Mouse (Mus musculus) neural tube, embryonic 11.5 days (tissue): ENCODE measurements around the gene Asap3. TPM values are rescaled to one million over a fixed set of nuclear protein-coding genes. Genes with fewer than 3 reads are reported as not detected.

Experiments used
- ATAC-seq: fragments of 200-750 bp; cut with Nextera tagmentation; 2 replicates; pipeline ENCODE4 v1.8.0; 2017; ENCODE audit warnings: moderate number of reproducible peaks, mild to moderate bottlenecking, moderate TSS enrichment, moderate library complexity; ENCODE audit not compliant: insufficient read depth, low FRiP score, low TSS enrichment
- DNase-seq: peaks from one replicate; pipeline ENCODE4 v3.0.0-alpha.2; 2015; ENCODE audit warnings: low spot score
- H3K27ac ChIP-seq: fragments of 300-500 bp; sonication (generic); 2 replicates; pipeline ENCODE4 v1.5.1; 2014; ENCODE audit warnings: low read depth, mild to moderate bottlenecking, low read length
- H3K27me3 ChIP-seq: fragments of 300-500 bp; sonication (generic); 2 replicates; pipeline ENCODE4 v1.6.1; 2014; ENCODE audit warnings: mild to moderate bottlenecking, low read length, mixed read lengths; ENCODE audit not compliant: control insufficient read depth, insufficient read depth
- H3K36me3 ChIP-seq: fragments of 300-500 bp; sonication (generic); 2 replicates; pipeline ENCODE4 v1.6.1; 2014; ENCODE audit warnings: mild to moderate bottlenecking, low read length, moderate library complexity, mixed read lengths; ENCODE audit not compliant: control insufficient read depth, insufficient read depth
- H3K4me1 ChIP-seq: fragments of 300-500 bp; sonication (generic); 2 replicates; pipeline ENCODE4 v1.6.1; 2014; ENCODE audit warnings: low read length, mixed read lengths; ENCODE audit not compliant: control insufficient read depth, insufficient read depth
- H3K4me2 ChIP-seq: fragments of 300-500 bp; sonication (generic); 2 replicates; pipeline ENCODE4 v1.6.1; 2014; ENCODE audit warnings: low read depth, mild to moderate bottlenecking, moderate library complexity
- H3K4me3 ChIP-seq: fragments of 300-500 bp; sonication (generic); 2 replicates; pipeline ENCODE4 v1.5.1; 2014; ENCODE audit warnings: low read depth, low read length
- H3K9ac ChIP-seq: fragments of 300-500 bp; sonication (generic); 2 replicates; pipeline ENCODE4 v1.6.1; 2014; ENCODE audit warnings: mild to moderate bottlenecking, low read length
- H3K9me3 ChIP-seq: fragments of 300-500 bp; sonication (generic); 2 replicates; pipeline ENCODE4 v1.6.1; 2016; ENCODE audit warnings: low read length; ENCODE audit not compliant: control insufficient read depth
- WGBS: fragments of 180-500 bp; shearing (Covaris S2); extraction: QIAGEN DNeasy Blood & Tissue Kit; methylation state at CpG from one replicate; pipeline ENCODE4 v1.1.7; 2014; 5-methylcytosine and 5-hydroxymethylcytosine counted together
- polyA plus RNA-seq: library from polyadenylated mRNA; unstranded; fragments of >200 nt; fragmentation: Nextera tagmentation; extraction: Ambion mirVana; gene quantifications from 2 replicates; pipeline ENCODE4 v1.2.1, GENCODE M21; 2014

The Asap3 gene
- polyA plus RNA-seq, 1 experiment from 2014 or later = 7.5 TPM

DNA sequence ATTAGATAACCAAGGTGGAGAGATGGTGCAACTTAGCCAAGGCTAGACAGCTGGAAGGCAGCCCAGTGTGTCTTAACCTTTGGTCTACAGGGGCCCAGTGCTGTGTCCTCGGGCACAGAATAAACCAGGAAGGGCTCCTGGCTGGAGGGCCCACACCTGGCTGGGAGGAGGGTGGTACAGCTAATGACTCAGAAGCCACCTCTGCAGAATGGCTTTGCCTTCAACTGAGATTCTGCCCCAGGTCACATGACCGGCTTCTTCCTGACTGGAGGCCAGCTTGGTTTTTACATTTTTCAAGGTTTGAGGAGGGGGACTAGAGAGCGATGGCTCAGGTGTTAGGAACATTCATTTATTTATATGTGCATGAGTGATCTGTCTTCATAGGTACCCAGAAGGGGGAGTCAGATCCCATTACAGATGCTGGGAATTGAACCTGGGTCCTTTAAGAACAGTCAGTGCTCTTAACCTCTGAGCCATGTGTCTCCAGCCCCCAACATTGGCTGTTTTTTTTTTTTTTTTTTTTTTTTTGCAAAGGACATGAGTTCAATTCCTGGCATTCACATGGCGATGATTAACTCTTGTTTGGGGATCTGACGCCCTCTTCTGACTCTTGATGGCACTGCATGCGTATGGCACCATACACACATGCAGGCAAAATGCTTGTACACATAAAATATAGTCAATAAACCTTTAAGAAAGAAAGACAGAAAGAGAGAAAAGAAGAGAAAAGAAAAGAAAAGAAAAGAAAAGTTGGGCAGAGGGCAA is 17.0 kb upstream of the Asap3 start:
- Histone ChIP-seq H3K36me3 (peaks cover 11% of the 10 kb centered on the region; the same call in 1 of the 2 replicates), H3K27ac (no peak overlapping the region), H3K9ac (no peak overlapping the region), H3K27me3 (no peaks in the 10 kb centered on the region), H3K4me1 (no peaks in the 10 kb centered on the region), H3K4me3 (no peak overlapping the region), H3K9me3 (no peaks in the 10 kb centered on the region), H3K4me2 (no peak overlapping the region)
- DNase-seq = no peak
- WGBS = 78% methylated on average over 6 of the region's 6 CpGs
- no peak for ATAC-seq

DNA sequence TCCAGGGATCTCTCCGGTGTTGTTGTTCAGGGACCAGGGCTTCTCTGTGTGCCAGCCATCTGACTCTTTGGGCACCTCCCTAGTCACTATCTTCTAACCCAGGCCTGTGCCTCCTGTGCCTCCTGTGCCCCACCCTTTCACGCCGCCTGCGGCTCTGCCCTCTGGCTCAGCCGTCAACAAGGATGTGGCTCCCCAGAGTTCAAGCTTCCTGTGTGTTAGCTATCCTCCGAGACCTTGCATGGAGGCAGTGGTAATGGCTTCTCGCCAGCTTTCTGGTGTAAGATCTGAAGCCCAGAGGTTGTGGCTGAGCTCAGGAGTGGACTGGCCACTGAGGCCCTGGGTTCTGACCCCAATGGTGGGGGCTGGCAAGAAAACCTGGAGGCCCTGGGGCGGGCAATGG is 16.3 kb upstream of the Asap3 start:
- peaks cover 11% of the 10 kb centered on the region; the same call in 1 of the 2 replicates for H3K36me3 ChIP-seq
- 91% methylated on average over 8 of the region's 8 CpGs for whole genome bisulfite sequencing

DNA sequence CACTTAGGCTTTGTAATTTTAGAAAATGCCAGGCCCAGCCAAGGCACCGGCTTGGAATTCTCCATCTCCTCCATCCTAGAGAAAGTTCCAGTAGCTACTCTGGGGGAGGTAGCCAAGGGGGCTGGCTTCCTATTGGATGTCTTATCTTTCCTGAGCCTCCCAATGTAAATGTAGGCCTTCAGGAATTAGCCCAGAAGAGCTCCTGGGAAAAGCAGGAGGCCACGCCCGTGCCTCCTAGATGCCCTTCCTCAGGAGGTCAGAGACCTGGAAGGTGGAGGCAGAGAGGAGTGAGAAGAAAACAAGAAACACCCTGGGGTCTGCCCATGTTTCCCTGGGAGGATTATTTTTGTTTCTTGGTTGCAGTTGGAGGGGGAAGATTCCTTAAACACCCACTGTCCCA is 12.6 kb upstream of the Asap3 start:
- no peaks in the 10 kb centered on the region for H3K4me1 ChIP-seq
- H3K27me3 ChIP-seq = no peaks in the 10 kb centered on the region
- H3K9me3 ChIP-seq = no peaks in the 10 kb centered on the region
- no peak overlapping the region for H3K27ac ChIP-seq
- H3K36me3 ChIP-seq = peaks cover 4% of the 10 kb centered on the region; the same call in 1 of the 2 replicates
- ATAC-seq (no peak), DNase-seq (no peak)
- no peak overlapping the region for H3K4me2 ChIP-seq
- no peak overlapping the region for H3K4me3 ChIP-seq
- 86% methylated on average over 3 of the region's 3 CpGs for WGBS
- H3K9ac ChIP-seq = no peak overlapping the region

More for the DNA sequence above, 16.3 kb upstream of the Asap3 start:
- DNase-seq (no peak), ATAC-seq (no peak)
- H3K9me3 ChIP-seq = no peaks in the 10 kb centered on the region
- no peaks in the 10 kb centered on the region for H3K27me3 ChIP-seq
- H3K4me2 ChIP-seq = no peak overlapping the region
- H3K9ac ChIP-seq = no peak overlapping the region
- H3K4me3 ChIP-seq = no peak overlapping the region
- H3K27ac ChIP-seq = no peak overlapping the region
- no peaks in the 10 kb centered on the region for H3K4me1 ChIP-seq

DNA sequence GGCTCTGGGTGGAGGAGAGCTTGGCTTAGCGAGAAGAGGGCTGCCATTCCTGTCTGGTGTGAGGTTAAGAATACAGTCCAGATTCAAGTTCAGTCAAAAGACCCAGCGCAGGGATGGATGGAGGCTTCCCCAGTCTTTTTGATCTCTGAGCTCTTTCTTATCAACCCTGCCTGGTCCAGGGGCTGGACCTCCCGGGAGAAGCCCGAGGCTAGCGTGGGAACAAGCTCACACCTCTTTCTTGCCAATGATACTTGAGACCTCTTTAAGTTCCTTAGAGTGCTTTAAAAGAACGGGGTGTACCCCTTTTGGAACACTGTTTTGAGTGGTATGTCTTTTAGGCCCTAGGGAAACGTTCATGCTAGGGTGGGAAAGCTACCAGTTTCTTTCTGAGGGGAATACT is 11.1 kb upstream of the Asap3 start:
- Histone ChIP-seq H3K27me3 (no peaks in the 10 kb centered on the region), H3K4me1 (no peaks in the 10 kb centered on the region), H3K9ac (no peak overlapping the region), H3K27ac (no peak overlapping the region), H3K4me2 (no peak overlapping the region), H3K9me3 (no peaks in the 10 kb centered on the region), H3K4me3 (no peak overlapping the region), H3K36me3 (peaks cover 4% of the 10 kb centered on the region; the same call in 1 of the 2 replicates)
- DNase-seq = no peak
- ATAC-seq = no peak
- 54% methylated on average over 7 of the region's 7 CpGs for WGBS

DNA sequence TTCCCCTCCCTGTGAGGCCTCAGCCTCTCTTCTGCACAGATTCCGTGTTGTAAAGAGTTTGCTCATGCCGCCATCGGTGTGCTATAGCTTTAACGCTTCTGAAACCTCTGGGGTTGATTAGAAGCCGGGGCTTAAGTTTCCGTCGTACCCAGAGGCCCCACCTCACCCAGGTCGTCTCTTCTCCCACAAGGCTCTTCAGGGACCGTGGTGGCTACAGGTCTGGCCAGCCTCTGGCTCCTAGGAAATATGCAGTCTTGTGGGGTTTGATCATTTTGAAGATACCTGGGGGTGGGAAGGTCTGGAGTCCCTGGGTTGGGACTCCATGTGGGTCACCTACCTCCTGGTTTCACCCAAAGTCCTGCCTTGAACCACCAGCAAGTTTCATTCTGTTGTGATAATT is 10.5 kb upstream of the Asap3 start:
- no peak overlapping the region for H3K4me3 ChIP-seq
- 71% methylated on average over 9 of the region's 9 CpGs for WGBS
- ATAC-seq = no peak
- H3K4me1 ChIP-seq = no peaks in the 10 kb centered on the region
- no peak overlapping the region for H3K27ac ChIP-seq
- H3K36me3 ChIP-seq = peaks cover 4% of the 10 kb centered on the region; the same call in 1 of the 2 replicates
- H3K27me3 ChIP-seq = no peaks in the 10 kb centered on the region
- no peak overlapping the region for H3K9ac ChIP-seq
- H3K9me3 ChIP-seq = no peaks in the 10 kb centered on the region
- DNase-seq = no peak
- H3K4me2 ChIP-seq = no peak overlapping the region

DNA sequence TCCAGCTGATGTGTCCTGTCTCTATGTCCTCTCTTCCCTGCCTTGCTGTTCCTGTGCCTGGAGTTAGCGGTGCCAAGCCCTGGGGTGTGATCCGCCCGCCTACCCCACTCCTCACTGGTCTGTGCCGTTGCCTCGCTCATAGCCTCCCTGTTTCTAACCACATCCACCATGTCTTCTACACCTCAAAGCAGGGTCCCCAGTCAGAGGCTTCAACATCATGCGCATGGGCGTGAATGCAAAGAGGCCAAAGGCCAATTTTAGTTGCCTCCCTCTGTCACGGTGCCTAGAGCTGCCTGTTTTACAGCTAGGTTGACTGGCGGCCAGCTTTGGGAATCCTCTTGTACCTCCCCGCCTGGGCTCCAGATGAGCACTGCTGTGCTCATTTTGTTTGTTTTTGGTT is 10.0 kb upstream of the Asap3 start:
- Histone ChIP-seq H3K4me3 (no peak overlapping the region), H3K4me1 (no peaks in the 10 kb centered on the region), H3K9me3 (no peaks in the 10 kb centered on the region), H3K4me2 (no peak overlapping the region), H3K27me3 (no peaks in the 10 kb centered on the region), H3K9ac (no peak overlapping the region), H3K27ac (no peak overlapping the region), H3K36me3 (0 out of 2 replicates have a peak, but pooled peaks cover 2% of the 10 kb centered on the region)
- 68% methylated on average over 10 of the region's 10 CpGs for WGBS
- DNase-seq = no peak
- ATAC-seq = no peak

DNA sequence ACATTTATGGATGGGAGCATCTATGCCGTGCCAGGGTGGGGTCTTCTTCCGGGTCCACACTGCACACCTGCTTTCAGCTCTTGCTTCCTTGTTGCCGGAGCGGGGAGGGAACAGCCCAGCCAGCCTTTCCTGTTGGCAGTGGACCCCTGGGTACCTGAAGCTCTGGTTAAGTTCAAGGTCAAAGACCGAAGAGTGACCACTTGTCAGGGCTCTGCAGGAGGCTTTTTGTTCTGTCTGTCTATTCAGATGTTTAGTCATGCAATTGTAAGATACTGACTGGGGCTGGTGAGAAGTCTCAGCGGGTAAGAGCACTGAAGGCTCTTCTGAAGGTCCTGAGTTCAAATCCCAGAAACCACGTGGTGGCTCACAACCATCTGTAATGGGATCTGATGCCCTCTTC is 7.3 kb upstream of the Asap3 start:
- no peaks in the 10 kb centered on the region for H3K9me3 ChIP-seq
- ATAC-seq (no peak), DNase-seq (no peak)
- H3K4me2 ChIP-seq = no peak overlapping the region
- no peaks in the 10 kb centered on the region for H3K36me3 ChIP-seq
- WGBS = 76% methylated on average over 7 of the region's 7 CpGs
- no peak overlapping the region for H3K4me3 ChIP-seq
- no peak overlapping the region for H3K27ac ChIP-seq
- no peaks in the 10 kb centered on the region for H3K4me1 ChIP-seq
- H3K9ac ChIP-seq = no peak overlapping the region
- H3K27me3 ChIP-seq = no peaks in the 10 kb centered on the region

DNA sequence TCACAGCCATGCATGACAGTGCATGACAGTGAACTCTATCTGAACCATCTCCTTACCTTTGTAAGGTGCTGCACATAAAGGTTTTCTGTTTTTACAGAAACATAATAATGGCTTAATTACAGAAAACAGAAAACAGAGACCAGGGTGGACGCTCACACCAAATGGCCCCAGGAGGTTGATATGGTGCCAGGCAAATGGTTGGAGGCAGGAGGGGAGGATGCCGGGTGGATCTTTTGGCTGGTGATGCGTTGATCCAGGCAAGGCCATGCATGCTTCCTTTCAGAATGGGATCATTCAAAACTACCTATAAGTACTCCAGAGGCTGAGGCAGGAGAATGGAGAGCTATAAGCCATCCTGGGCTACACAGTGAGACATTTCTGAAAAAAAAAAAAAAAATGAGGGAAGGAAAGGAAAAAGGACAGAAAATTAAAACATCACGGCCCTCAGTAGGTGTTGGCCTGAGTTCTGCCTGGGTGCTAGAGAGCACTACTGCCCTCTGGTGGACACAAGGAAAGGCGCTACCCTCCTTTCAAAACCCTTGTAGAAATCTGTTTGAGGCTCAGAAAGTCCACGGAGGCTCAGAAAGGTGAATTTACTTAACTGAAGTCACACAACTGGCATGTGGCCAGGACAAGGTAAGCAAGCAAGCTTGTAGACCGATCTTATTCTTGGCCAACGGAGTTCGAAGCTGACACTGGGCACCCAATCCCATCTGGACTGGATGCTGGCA is 6.4 kb upstream of the Asap3 start:
- H3K27me3 ChIP-seq = no peaks in the 10 kb centered on the region
- DNase-seq (peak; percentile 59), ATAC-seq (no peak)
- H3K9ac ChIP-seq = no peak overlapping the region
- no peak overlapping the region for H3K27ac ChIP-seq
- no peaks in the 10 kb centered on the region for H3K36me3 ChIP-seq
- H3K4me1 ChIP-seq = no peaks in the 10 kb centered on the region
- no peak overlapping the region for H3K4me2 ChIP-seq
- H3K9me3 ChIP-seq = no peaks in the 10 kb centered on the region
- WGBS = 33% methylated on average over 9 of the region's 9 CpGs
- H3K4me3 ChIP-seq = no peak overlapping the region

DNA sequence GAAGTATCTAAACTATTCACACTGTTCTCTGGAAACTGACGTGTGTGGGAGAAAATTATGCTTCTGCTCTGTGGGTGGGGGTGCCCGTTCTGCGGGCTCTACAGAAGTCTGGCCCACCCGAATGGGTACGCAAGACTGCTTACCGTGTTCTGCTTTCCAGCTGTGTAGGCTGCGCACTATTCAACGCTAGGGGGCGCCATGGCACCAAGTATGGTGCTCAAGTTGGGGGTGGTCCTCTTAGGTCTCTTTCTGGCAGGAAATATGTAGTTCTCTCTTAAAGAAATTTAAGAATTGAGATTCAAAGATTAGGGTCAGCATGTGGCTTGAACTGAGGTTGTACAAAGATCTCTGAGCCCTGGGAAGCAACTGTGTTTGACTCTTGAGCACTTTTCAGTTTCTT is 3.7 kb upstream of the Asap3 start:
- H3K36me3 ChIP-seq = no peaks in the 10 kb centered on the region
- ATAC-seq (no peak), DNase-seq (peak; percentile 88)
- H3K4me1 ChIP-seq = peaks cover 14% of the 10 kb centered on the region
- no peaks in the 10 kb centered on the region for H3K9me3 ChIP-seq
- no peak overlapping the region for H3K4me3 ChIP-seq
- 8% methylated on average over 9 of the region's 9 CpGs for WGBS
- H3K9ac ChIP-seq = no peak overlapping the region
- H3K27me3 ChIP-seq = no peaks in the 10 kb centered on the region
- no peak overlapping the region for H3K27ac ChIP-seq
- H3K4me2 ChIP-seq = no peak overlapping the region
